Mouse (Mus musculus): ENCODE data around the gene Nr2f1.

Nr2f1 gene

GRCm38 (mm10) chr13:78180261-78180660, 19.3 kb downstream of the Nr2f1 start:
- DNase-seq (ENCODE audit: inconsistent ontology term) = no peak

DNA sequence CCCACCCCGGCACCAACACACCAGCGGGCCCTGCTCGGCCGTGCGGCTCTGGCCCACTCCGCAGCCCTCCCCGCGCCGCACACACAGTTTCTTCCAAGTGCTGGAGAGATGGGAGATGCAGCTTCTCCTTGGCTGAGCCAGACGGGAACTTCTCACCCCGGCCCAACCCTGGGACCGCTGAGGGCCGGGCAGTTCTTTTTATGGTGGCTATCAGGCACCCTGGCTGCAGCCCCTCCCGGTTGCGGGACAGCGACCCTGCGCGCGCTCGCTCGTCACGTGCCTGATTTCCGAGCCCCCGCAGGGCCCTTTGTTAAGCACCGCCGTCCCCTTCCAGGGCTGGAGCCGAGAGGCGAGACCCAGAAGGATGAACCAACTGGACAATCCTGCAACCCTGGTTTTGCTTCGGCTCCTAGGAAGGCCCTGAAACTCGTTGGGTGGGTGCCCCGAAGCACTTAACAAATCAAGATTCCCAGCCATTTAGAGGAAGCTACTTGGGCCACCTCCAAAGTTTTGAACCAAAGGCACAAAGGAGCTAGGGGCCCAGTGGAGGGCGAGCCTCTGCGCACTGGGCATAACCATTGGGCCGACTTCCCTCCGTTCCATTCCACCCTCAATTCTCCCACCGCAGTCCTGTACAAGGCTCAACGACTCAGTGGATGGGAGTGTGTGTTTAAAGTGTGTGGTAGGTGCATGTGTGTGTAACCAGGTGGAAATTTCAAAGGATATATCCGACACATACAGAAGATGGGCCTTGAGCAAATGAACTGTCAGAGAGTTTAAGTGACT, 20.1 kb downstream of the Nr2f1 start:
- DNase-seq (ENCODE audit: inconsistent ontology term) = no peak

- no peak for DNase-seq (ENCODE audit: inconsistent ontology term)
Observed at GRCm38 (mm10) chr13:78178771-78179170, 20.8 kb downstream of the Nr2f1 start.

GRCm38 (mm10) chr13:78178021-78178420, 21.5 kb downstream of the Nr2f1 start:
- DNase-seq (ENCODE audit: inconsistent ontology term) = no peak

DNA sequence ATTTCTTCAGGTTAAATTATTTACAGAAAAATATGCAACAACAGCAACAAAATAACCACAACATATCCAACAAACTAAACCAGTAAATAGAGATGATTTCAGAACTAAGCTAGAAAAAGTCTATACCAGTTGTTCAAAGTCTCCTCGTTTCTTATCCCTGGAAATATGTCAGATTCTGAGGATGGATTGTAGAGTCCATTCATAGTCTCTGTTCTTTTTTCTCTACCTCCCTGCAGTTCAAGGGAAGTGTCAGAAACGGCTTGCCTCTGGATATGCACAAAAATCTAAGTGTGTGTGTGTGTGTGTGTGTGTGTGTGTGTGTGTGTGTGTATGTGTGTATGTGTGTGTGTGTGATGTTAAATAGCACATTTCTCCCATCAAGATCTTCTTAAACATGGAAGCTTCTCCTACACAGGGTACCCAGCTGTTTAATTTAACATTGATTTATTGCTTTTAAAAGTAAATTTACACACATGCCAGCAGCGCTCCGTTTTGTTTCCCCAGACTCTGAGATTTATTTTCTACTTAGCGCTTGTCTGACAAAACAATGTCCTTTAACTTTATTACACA, 22.1 kb downstream of the Nr2f1 start:
- DNase-seq (ENCODE audit: inconsistent ontology term) = no peak

DNA sequence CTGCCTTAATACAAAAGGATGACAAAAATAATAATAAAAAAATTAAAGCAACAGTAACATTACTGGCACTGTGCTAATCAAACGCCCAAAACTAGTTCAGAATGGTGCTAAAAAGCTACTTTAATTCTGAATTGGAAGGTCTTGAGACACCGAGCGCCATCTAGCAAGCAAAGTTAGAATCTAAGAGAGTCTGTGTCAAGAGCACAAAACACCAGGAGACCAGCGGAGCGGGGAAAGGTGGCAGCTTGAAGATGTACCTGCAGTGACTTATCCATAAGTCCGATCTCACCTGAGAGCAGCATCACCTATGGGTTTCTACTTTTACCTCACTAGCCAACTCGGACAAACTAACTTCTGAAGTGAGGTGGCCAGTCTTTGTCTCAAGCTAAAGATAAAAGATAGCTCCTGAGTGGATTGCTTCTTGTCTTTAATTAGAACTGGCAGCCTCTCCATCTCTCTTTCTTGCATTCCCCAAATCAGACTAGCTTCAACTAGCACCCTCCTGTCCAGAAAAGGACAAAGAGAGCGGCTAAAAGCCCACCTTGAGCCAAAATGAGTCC, 23.7 kb downstream of the Nr2f1 start:
- DNase-seq (ENCODE audit: inconsistent ontology term) = no peak

GRCm38 (mm10) chr13:78174891-78175290, 24.7 kb downstream of the Nr2f1 start:
- DNase-seq (ENCODE audit: inconsistent ontology term) = no peak

DNA sequence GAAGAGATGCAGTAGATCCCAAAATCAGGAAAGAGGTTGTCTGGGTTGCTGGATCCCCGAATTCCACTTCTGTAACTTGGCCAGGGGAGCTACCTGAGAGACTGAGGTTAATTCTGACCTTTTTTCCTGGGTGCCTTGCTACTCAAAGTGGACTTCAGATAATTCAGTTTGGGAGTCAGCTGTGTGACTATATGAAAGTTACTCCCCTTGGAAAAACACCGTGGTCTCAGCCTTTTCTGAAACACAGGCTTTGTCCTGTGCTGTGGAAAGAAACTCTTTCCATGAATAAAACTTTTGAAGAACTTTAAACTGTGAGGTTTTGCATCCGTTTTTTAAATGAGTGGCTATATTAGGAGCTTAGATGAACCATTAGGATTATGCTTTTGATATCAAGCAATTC, 25.4 kb downstream of the Nr2f1 start:
- DNase-seq (ENCODE audit: inconsistent ontology term) = no peak

- no peak for DNase-seq (ENCODE audit: inconsistent ontology term)
Observed at GRCm38 (mm10) chr13:78172861-78173260, 26.7 kb downstream of the Nr2f1 start.

DNA sequence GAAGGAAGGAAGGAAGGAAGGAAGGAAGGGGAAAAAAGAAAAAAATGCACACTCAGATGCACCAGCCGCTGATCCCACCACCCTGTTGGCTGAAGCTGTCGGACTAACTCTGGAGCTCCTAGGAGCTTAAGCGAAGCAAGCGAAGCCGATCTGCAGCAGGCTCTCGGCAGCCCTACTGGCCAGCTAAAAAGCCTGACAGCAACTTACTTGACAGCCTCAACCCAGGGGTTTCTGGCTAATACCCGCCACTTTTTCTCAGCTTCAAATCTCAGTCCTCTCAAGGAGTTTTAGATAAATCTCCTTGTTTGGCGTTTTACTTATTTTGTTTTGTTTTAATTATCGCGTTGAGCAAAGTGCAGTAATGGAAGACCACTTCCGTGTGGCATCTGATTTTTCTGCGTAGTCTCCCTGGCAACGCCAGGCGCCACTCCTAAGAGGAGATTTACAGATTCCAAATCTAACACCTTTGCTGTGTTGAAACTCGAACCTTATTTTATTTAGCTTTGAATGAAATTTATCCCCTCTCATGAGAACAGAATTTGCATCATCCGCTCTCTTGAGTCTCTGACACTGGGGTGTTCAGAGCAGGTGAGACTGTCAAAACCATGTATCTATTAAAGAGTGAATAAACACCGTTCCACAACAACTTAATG, 27.4 kb downstream of the Nr2f1 start:
- no peak for DNase-seq (ENCODE audit: inconsistent ontology term)

GRCm38 (mm10) chr13:78171320-78171719, 28.2 kb downstream of the Nr2f1 start:
- peak; percentile 63 for DNase-seq (ENCODE audit: inconsistent ontology term)

- no peak for DNase-seq (ENCODE audit: inconsistent ontology term)
Observed at GRCm38 (mm10) chr13:78168166-78168565, 31.4 kb downstream of the Nr2f1 start.

- DNase-seq (ENCODE audit: inconsistent ontology term) = no peak
Observed at GRCm38 (mm10) chr13:78164941-78165340, 34.6 kb downstream of the Nr2f1 start.

- peak; percentile 94 for DNase-seq (ENCODE audit: inconsistent ontology term)
Observed at GRCm38 (mm10) chr13:78163087-78163958, 36.2 kb downstream of the Nr2f1 start.

DNA sequence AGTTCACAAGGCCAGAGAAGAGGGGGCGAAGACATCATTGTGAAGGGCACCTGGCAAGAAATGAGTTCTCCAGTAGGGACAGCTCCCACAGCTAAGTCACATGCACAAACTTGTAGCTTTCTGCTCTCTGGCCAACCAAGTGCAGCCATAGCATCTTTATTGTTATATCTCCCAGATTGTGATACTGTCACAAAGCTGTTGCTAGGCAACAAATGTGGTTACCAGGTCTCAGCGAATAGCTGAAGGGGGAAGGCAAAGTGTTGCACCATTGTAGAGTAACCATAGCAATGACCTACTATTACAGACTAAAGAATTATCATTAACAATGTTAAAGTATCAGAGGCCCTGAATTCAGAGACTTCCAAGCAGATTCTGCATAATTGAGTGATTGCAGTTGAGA, 37.4 kb downstream of the Nr2f1 start:
- DNase-seq (ENCODE audit: inconsistent ontology term) = no peak

DNA sequence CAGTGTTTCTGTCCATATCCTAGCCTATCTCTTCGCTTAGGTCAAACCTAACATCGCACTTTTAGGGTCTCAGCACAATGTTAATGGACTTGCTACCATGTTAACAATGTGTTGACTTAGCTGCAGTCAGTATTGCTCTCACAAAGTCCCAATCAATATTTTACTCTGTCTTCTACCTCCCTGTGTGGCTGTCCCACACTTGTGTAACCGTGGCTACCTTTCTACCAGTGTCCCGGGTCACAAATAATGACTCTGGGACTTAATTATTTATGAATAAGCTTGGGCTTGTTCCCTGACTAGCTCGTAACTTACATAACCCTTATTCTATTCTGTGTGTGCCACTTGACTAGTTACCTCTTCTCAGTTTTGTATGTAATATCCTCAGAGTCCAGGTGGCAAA, 42.1 kb downstream of the Nr2f1 start:
- no peak for DNase-seq (ENCODE audit: inconsistent ontology term)

Data from Muller cell, postnatal 12 days (primary cell).